Mouse (Mus musculus): ENCODE data around the gene Zzz3. TPM values are rescaled to one million over a fixed set of nuclear protein-coding genes. Genes with fewer than 3 reads are reported as not detected.
A peak's percentile ranks its signal among the peaks of the same experiment; 100 is the strongest.

The Zzz3 gene
- polyA plus RNA-seq (2012; rRNA removed): 7.3 and 7.8 TPM in 2 replicates
- 17.0 and 19.1 TPM in 2 replicates for polyA plus RNA-seq (2014; fragmentation: Nextera tagmentation; extraction: Ambion mirVana)

GRCm38 (mm10) chr3:152395350-152396277 lies at the start of gene Zzz3:
Zzz3 (plus strand) TSS chr3:152395473.
- DNase-seq (ENCODE audit: low read depth in 3 of 3, low spot score in 3 of 3): peak; percentile 77 to 82 (median 81)
- peak within 1 kb of the TSS; percentile 92 for H3K27ac ChIP-seq
- TF ChIP-seq CTCF (IDR thresholded peaks at IDR 0.05; ENCODE audit: low read depth) (peak; percentile 72), EP300 (IDR thresholded peaks at IDR 0.05; ENCODE audit: low read depth) (no peak)
- H3K4me2 ChIP-seq (ENCODE audit: low read depth): peak within 1 kb of the TSS; percentile 87
- ATAC-seq (ENCODE audit: insufficient read depth): peak; percentile 80
- peak within 1 kb of the TSS; percentile 79 to 81 for H3K4me3 ChIP-seq (ENCODE audit: insufficient read depth in 1 of 2, low read depth in 2 of 2, low read length in 2 of 2)
- H3K36me3 ChIP-seq (replicated peaks; ENCODE audit: control insufficient read depth, insufficient read depth, low read depth): peaks cover 9% of the 10 kb centered on the region
- H3K4me1 ChIP-seq (replicated peaks; ENCODE audit: control insufficient read depth in 2 of 2, insufficient read depth in 2 of 2, low read length in 1 of 2): peaks cover 15 to 23% of the 10 kb centered on the region in 2 experiments; a peak in 3 of 4 replicates
- H3K9me3 ChIP-seq (ENCODE audit: control insufficient read depth, low read length): no peaks in the 10 kb centered on the region
- under 1% methylated on average over 96 of the region's 108 CpGs for WGBS (ENCODE audit: insufficient replicate concordance)
- H3K27me3 ChIP-seq (ENCODE audit: control insufficient read depth, insufficient read depth, low read length): no peaks in the 10 kb centered on the region
- H3K9ac ChIP-seq (replicated peaks): peak within 1 kb of the TSS; percentile 91

DNA sequence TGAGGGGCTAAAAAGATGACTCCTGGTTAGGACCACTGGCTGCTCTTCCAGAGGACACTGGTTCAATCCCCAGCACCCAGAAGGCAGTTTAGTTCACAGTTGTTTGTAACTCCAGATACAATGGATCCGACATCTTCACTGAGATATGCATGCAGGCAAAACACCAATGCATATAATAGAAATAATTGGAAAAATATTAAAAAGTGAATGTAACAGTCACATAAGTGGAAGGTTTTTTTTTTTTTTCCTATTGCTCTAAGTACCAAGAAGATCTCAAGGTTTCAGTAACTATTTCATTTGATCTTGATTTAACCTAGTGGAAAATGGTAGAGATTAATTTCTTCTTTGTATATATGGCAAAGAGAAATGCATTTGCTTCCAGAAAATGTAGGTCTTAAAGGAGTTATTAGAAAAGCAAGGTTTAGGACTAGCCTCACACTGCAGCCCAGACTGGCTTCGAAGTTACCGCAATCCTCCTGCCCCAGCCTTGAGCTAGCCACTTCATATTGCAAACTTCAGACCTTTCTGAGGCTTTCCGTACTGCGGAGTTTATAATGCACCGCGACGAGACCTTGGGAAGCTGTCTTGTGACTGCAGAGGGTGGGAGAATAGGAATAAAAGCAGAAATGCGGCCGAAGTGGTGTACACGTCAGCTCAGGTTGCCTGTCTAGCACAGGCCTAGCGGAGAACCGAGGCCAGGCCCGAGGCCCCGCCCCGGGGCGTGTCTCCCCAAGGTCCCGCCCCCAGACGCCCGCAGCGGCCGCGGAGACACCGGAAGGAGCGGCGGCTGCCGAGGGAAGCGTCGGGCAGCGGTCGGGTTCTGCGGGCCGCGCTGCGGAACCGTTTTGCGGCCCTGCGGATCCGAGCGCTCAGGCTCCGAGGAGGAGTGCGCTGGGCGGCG lies 49.3 kb upstream of the Zzz3 start, which contains the start of gene Usp33:
Usp33 (plus strand) TSS at position 747 of the 901 bp plus-strand sequence.
- peak within 1 kb of the TSS; percentile 72 for H3K27ac ChIP-seq
- peaks cover 12 to 22% of the 10 kb centered on the region in 2 experiments for H3K4me1 ChIP-seq (replicated peaks; ENCODE audit: control insufficient read depth in 2 of 2, insufficient read depth in 2 of 2, low read length in 1 of 2)
- H3K4me3 ChIP-seq (ENCODE audit: insufficient read depth in 1 of 2, low read depth in 2 of 2, low read length in 2 of 2): peak within 1 kb of the TSS; percentile 75 to 91
- TF ChIP-seq EP300 (IDR thresholded peaks at IDR 0.05; ENCODE audit: low read depth): no peak
- no peak; the same call in 1 of the 2 replicates for TF ChIP-seq CTCF (IDR thresholded peaks at IDR 0.05; ENCODE audit: low read depth)
- ATAC-seq (ENCODE audit: insufficient read depth) (peak; percentile 94), DNase-seq (ENCODE audit: low read depth in 3 of 3, low spot score in 3 of 3) (peak; percentile 76 to 79 (median 78))
- H3K9ac ChIP-seq (replicated peaks): peak within 1 kb of the TSS; percentile 85
- no peaks in the 10 kb centered on the region for H3K9me3 ChIP-seq (ENCODE audit: control insufficient read depth, low read length)
- no peaks in the 10 kb centered on the region for H3K36me3 ChIP-seq (replicated peaks; ENCODE audit: control insufficient read depth, insufficient read depth, low read depth)
- H3K4me2 ChIP-seq (ENCODE audit: low read depth): peak within 1 kb of the TSS; percentile 76
- 6% methylated on average over 39 of the region's 44 CpGs for WGBS (ENCODE audit: insufficient replicate concordance)
- no peaks in the 10 kb centered on the region for H3K27me3 ChIP-seq (ENCODE audit: control insufficient read depth, insufficient read depth, low read length)

- no peak for TF ChIP-seq CTCF (IDR thresholded peaks at IDR 0.05; ENCODE audit: low read depth)
- TF ChIP-seq EP300 (IDR thresholded peaks at IDR 0.05; ENCODE audit: low read depth): no peak
- Histone ChIP-seq H3K9ac (replicated peaks) (peak overlapping the region; percentile 85), H3K27ac (peak overlapping the region; percentile 72), H3K9me3 (ENCODE audit: control insufficient read depth, low read length) (no peaks in the 10 kb centered on the region), H3K4me1 (replicated peaks; ENCODE audit: control insufficient read depth in 2 of 2, insufficient read depth in 2 of 2, low read length in 1 of 2) (peaks cover 12 to 22% of the 10 kb centered on the region in 2 experiments), H3K27me3 (ENCODE audit: control insufficient read depth, insufficient read depth, low read length) (no peaks in the 10 kb centered on the region), H3K4me2 (ENCODE audit: low read depth) (peak overlapping the region; percentile 76), H3K4me3 (ENCODE audit: insufficient read depth in 1 of 2, low read depth in 2 of 2, low read length in 2 of 2) (peak overlapping the region; percentile 75 to 91), H3K36me3 (replicated peaks; ENCODE audit: control insufficient read depth, insufficient read depth, low read depth) (no peaks in the 10 kb centered on the region)
- under 1% methylated on average over 54 of the region's 54 CpGs for WGBS (ENCODE audit: insufficient replicate concordance)
- ATAC-seq (ENCODE audit: insufficient read depth) (peak; percentile 79; the same call in 1 of the 2 replicates), DNase-seq (ENCODE audit: low read depth in 3 of 3, low spot score in 3 of 3) (peak in 1 of 3 experiments; percentile 29)
These were observed 48.6 kb upstream of the Zzz3 start for GRCm38 (mm10) chr3:152346633-152347141.

GRCm38 (mm10) chr3:152347227-152347626 lies 48.0 kb upstream of the Zzz3 start:
- no peak for TF ChIP-seq CTCF (IDR thresholded peaks at IDR 0.05; ENCODE audit: low read depth)
- TF ChIP-seq EP300 (IDR thresholded peaks at IDR 0.05; ENCODE audit: low read depth): peak; percentile 51
- ATAC-seq (ENCODE audit: insufficient read depth) (peak; percentile 47; the same call in 1 of the 2 replicates), DNase-seq (ENCODE audit: low read depth in 3 of 3, low spot score in 3 of 3) (peak in 2 of 3 experiments; percentile 55 to 60)
- 13% methylated on average over 3 of the region's 3 CpGs for WGBS (ENCODE audit: insufficient replicate concordance)
- H3K36me3 ChIP-seq (replicated peaks; ENCODE audit: control insufficient read depth, insufficient read depth, low read depth): no peaks in the 10 kb centered on the region
- no peaks in the 10 kb centered on the region for H3K9me3 ChIP-seq (ENCODE audit: control insufficient read depth, low read length)
- H3K4me1 ChIP-seq (replicated peaks; ENCODE audit: control insufficient read depth in 2 of 2, insufficient read depth in 2 of 2, low read length in 1 of 2): peaks cover 12 to 24% of the 10 kb centered on the region in 2 experiments
- H3K4me3 ChIP-seq (ENCODE audit: insufficient read depth in 1 of 2, low read depth in 2 of 2, low read length in 2 of 2): peak overlapping the region; percentile 75 to 91
- H3K27me3 ChIP-seq (ENCODE audit: control insufficient read depth, insufficient read depth, low read length): no peaks in the 10 kb centered on the region
- H3K27ac ChIP-seq: peak overlapping the region; percentile 72
- H3K4me2 ChIP-seq (ENCODE audit: low read depth): peak overlapping the region; percentile 76
- peak overlapping the region; percentile 85 for H3K9ac ChIP-seq (replicated peaks)
